Mouse (Mus musculus) cerebellum, adult 11-12 months (tissue): ENCODE results near the gene Zfp804b.
"Not testable (repeated sequence)": the region's sequence is repeated elsewhere in the genome, so short reads cannot be mapped to it uniquely, and the experiment has no call there.

Experiments
- DNase-seq: peaks from one replicate; pipeline ENCODE4 v3.0.0; 2022

Zfp804b gene

GRCm38 (mm10) chr5:7344145-7345010 is at the start of gene Zfp804b:
Gene Zfp804b (minus strand): TSS chr5:7344756.
- no peak for DNase-seq

- DNase-seq: not testable (repeated sequence)
These were observed 20.1 kb upstream of the Zfp804b start for GRCm38 (mm10) chr5:7364616-7365015.

GRCm38 (mm10) chr5:7345011-7345389 is 444 bp upstream of the Zfp804b start:
- DNase-seq: no peak

GRCm38 (mm10) chr5:7325594-7325993 is 19.0 kb downstream of the Zfp804b start:
- no peak for DNase-seq

- DNase-seq: no peak
These were observed 40.7 kb downstream of the Zfp804b start, which contains the start of gene Tex47 for GRCm38 (mm10) chr5:7303819-7304218. Gene Tex47 (plus strand): TSS chr5:7304119.

GRCm38 (mm10) chr5:7302969-7303368 is 41.6 kb downstream of the Zfp804b start:
- no peak for DNase-seq

GRCm38 (mm10) chr5:7284336-7284735 is 60.2 kb downstream of the Zfp804b start:
- DNase-seq: no peak

- no peak for DNase-seq
These were observed 67.7 kb downstream of the Zfp804b start for GRCm38 (mm10) chr5:7276659-7277455.

GRCm38 (mm10) chr5:7177589-7177988 is 167.0 kb downstream of the Zfp804b start:
- no peak for DNase-seq

GRCm38 (mm10) chr5:7139658-7140057 is 204.9 kb downstream of the Zfp804b start:
- no peak for DNase-seq

GRCm38 (mm10) chr5:7102387-7102786 is 242.2 kb downstream of the Zfp804b start:
- DNase-seq: no peak

GRCm38 (mm10) chr5:7073936-7074631 is 270.5 kb downstream of the Zfp804b start:
- DNase-seq: no peak

GRCm38 (mm10) chr5:7007468-7007867 is 337.1 kb downstream of the Zfp804b start:
- no peak for DNase-seq

- no peak for DNase-seq
These were observed 360.6 kb downstream of the Zfp804b start for GRCm38 (mm10) chr5:6983993-6984392.

GRCm38 (mm10) chr5:6934837-6935236 is 409.7 kb downstream of the Zfp804b start:
- DNase-seq: no peak

GRCm38 (mm10) chr5:6911290-6911689 is 433.3 kb downstream of the Zfp804b start:
- no peak for DNase-seq

- no peak for DNase-seq
These were observed 463.2 kb downstream of the Zfp804b start for GRCm38 (mm10) chr5:6881396-6881795.

GRCm38 (mm10) chr5:6871566-6871965 is 473.0 kb downstream of the Zfp804b start:
- DNase-seq: no peak

GRCm38 (mm10) chr5:6870970-6871369 is 473.6 kb downstream of the Zfp804b start:
- DNase-seq: no peak

- no peak for DNase-seq
These were observed 549.2 kb downstream of the Zfp804b start for GRCm38 (mm10) chr5:6795396-6795795.

GRCm38 (mm10) chr5:6769357-6769892 is 575.1 kb downstream of the Zfp804b start:
- no peak for DNase-seq
